Mouse (Mus musculus) inflammation-experienced regulatory T-cells, adult 6 months (primary cell): Measurements from ENCODE around the gene Celsr1. TPM values are rescaled to one million over a fixed set of nuclear protein-coding genes. Genes with fewer than 3 reads are reported as not detected.
A peak's percentile ranks its signal among the peaks of the same experiment; 100 is the strongest.

ENCODE experiments used
- ATAC-seq: one replicate; pipeline ENCODE4 v1.8.0; 2017
- polyA plus RNA-seq, 3 experiments: library from polyadenylated mRNA; unstranded; fragments of 100-300 nt; shearing (Covaris generic); gene quantifications; one replicate each; pipeline ENCODE4 v1.2.1; 2017

The Celsr1 gene
- polyA plus RNA-seq, 3 experiments from 2014 or later, result 4.4 to 5.0 (median 4.7) TPM

- ATAC-seq, result no peak
Measured at GRCm38 (mm10) chr15:86064191-86064849, 30.7 kb upstream of the Celsr1 start.

- peak; percentile 59 for ATAC-seq
Measured at GRCm38 (mm10) chr15:86061848-86062481, 28.4 kb upstream of the Celsr1 start.

GRCm38 (mm10) chr15:86061221-86061620 is 27.6 kb upstream of the Celsr1 start:
- ATAC-seq, result no peak

GRCm38 (mm10) chr15:86060581-86060980 is 27.0 kb upstream of the Celsr1 start:
- ATAC-seq, result no peak

- no peak for ATAC-seq
Measured at GRCm38 (mm10) chr15:86059835-86060380, 26.3 kb upstream of the Celsr1 start.

- ATAC-seq, result no peak
Measured at GRCm38 (mm10) chr15:86058931-86059834, 25.6 kb upstream of the Celsr1 start.

GRCm38 (mm10) chr15:86058394-86058915 is 24.9 kb upstream of the Celsr1 start:
- peak; percentile 38 for ATAC-seq

GRCm38 (mm10) chr15:86057908-86058307 is 24.3 kb upstream of the Celsr1 start:
- no peak for ATAC-seq

GRCm38 (mm10) chr15:86057413-86057812 is 23.8 kb upstream of the Celsr1 start, which contains the start of gene Gramd4:
Gene Gramd4 (plus strand): TSS chr15:86057695.
- ATAC-seq, result no peak

GRCm38 (mm10) chr15:86056221-86056760 is 22.7 kb upstream of the Celsr1 start:
- ATAC-seq, result no peak

- peak; percentile 18 for ATAC-seq
Measured at GRCm38 (mm10) chr15:86054861-86055260, 21.3 kb upstream of the Celsr1 start.

GRCm38 (mm10) chr15:86053890-86054536 is 20.4 kb upstream of the Celsr1 start:
- peak; percentile 47 for ATAC-seq

GRCm38 (mm10) chr15:86051878-86052478 is 18.4 kb upstream of the Celsr1 start:
- ATAC-seq, result no peak

GRCm38 (mm10) chr15:86051152-86051551 is 17.6 kb upstream of the Celsr1 start:
- ATAC-seq, result peak; percentile 57

GRCm38 (mm10) chr15:86050170-86050743 is 16.7 kb upstream of the Celsr1 start:
- ATAC-seq, result no peak

- ATAC-seq, result no peak
Measured at GRCm38 (mm10) chr15:86049510-86049909, 15.9 kb upstream of the Celsr1 start.

GRCm38 (mm10) chr15:86042364-86042763 is 8.8 kb upstream of the Celsr1 start:
- ATAC-seq, result no peak

GRCm38 (mm10) chr15:86041421-86041820 is 7.8 kb upstream of the Celsr1 start:
- ATAC-seq, result no peak

GRCm38 (mm10) chr15:86038802-86039201 is 5.2 kb upstream of the Celsr1 start:
- peak; percentile 60 for ATAC-seq

GRCm38 (mm10) chr15:86035913-86036312 is 2.3 kb upstream of the Celsr1 start:
- ATAC-seq, result no peak

- no peak for ATAC-seq
Measured at GRCm38 (mm10) chr15:86034781-86035360, 1.3 kb upstream of the Celsr1 start.
